26 mouse cellular contexts compared by ENCODE assay signal in genomic region chr2:84382556-84382955, GRCm38 (mm10). TPM values are rescaled to one million over a fixed set of nuclear protein-coding genes. Genes with fewer than 3 reads are reported as not detected.
A peak's percentile ranks its signal among the peaks of the same experiment; 100 is the strongest.
DNase-seq lines count a peak whose midpoint lies in the region; ATAC-seq and TF ChIP-seq lines count a peak whose summit lies in the region.
"Had no signal": no experiment of that assay in that cellular context is flagged by ENCODE, and none has a peak within 500 bp of the region (broad histone marks: within the 10 kb centered on the region; RNA-seq: fewer than 3 reads in every experiment).

No protein-coding gene starts in this region.

- no peak overlapping the region for H3K4me2 ChIP-seq in kidney, postnatal 0 days (ENCODE audit: low read length)
- no peak overlapping the region for H3K4me2 ChIP-seq in lung, embryonic 14.5 days

- H3K4me3 ChIP-seq in kidney, postnatal 0 days (replicated peaks; ENCODE audit: low read depth, low read length): no peak overlapping the region
- no peak overlapping the region for H3K4me3 ChIP-seq in lung, embryonic 14.5 days (ENCODE audit: low read depth, low read length)

- H3K27ac ChIP-seq in kidney, postnatal 0 days: no peak overlapping the region
- H3K27ac ChIP-seq in lung, embryonic 14.5 days (ENCODE audit: low read depth): no peak overlapping the region

- no peaks in the 10 kb centered on the region for H3K9me3 ChIP-seq in kidney, postnatal 0 days (replicated peaks; ENCODE audit: low read length)
- no peaks in the 10 kb centered on the region for H3K9me3 ChIP-seq in lung, embryonic 14.5 days (ENCODE audit: low read depth, low read length)
- H3K9me3 ChIP-seq: G1E had no signal

- ATAC-seq in kidney, postnatal 0 days (replicated peaks; ENCODE audit: low FRiP score, low read depth): no peak
- no peak for ATAC-seq in lung, embryonic 14.5 days (ENCODE audit: insufficient read depth)
- ATAC-seq: activated CD4-positive, CD25-positive, alpha-beta regulatory T cell, adult 4 months; CD4-positive, CD25-positive, alpha-beta regulatory T cell, adult 4 months; Patski had no signal

- no peak overlapping the region for H3K9ac ChIP-seq in kidney, postnatal 0 days (ENCODE audit: low read depth, low read length)
- H3K9ac ChIP-seq in lung, embryonic 14.5 days: no peak overlapping the region

- intact Hi-C loops in left cerebral cortex, postnatal 25 days (cut with DNase I): no loop called here

- no peaks in the 10 kb centered on the region for H3K27me3 ChIP-seq in kidney, postnatal 0 days (ENCODE audit: insufficient read depth, low read length)
- no peaks in the 10 kb centered on the region for H3K27me3 ChIP-seq in lung, embryonic 14.5 days (ENCODE audit: insufficient read depth, low read length)
- H3K27me3 ChIP-seq: CH12.LX had no signal

- TF ChIP-seq CTCF in kidney, postnatal 0 days (IDR thresholded peaks at IDR 0.05; ENCODE audit: low read depth): no peak
- TF ChIP-seq CTCF in lung, embryonic 14.5 days (IDR thresholded peaks at IDR 0.05; ENCODE audit: low read depth): no peak

- no peaks in the 10 kb centered on the region for H3K36me3 ChIP-seq in kidney, postnatal 0 days (ENCODE audit: insufficient read depth, low read length)
- H3K36me3 ChIP-seq in lung, embryonic 14.5 days (ENCODE audit: insufficient read depth): no peaks in the 10 kb centered on the region
- H3K36me3 ChIP-seq: G1E had no signal

- H3K4me1 ChIP-seq in kidney, postnatal 0 days (replicated peaks; ENCODE audit: insufficient read depth, low read length): peaks cover 11% of the 10 kb centered on the region
- H3K4me1 ChIP-seq in lung, embryonic 14.5 days (ENCODE audit: insufficient read depth): 0 out of 2 replicates have a peak, but pooled peaks cover 2% of the 10 kb centered on the region

- peak; percentile 50 for DNase-seq in kidney, postnatal 0 days (ENCODE audit: low spot score)
- DNase-seq in kidney, postnatal 14 days: no peak
- peak; percentile 32 for DNase-seq in lung, embryonic 14.5 days
- no peak for DNase-seq in lung, postnatal 4 days
- DNase-seq in 3T3-L1 (ENCODE audit: low read depth, low spot score): peak; percentile 52
- DNase-seq in adipocyte (ENCODE audit: low spot score): peak; percentile 61
- DNase-seq in left cerebral cortex, postnatal 25 days (ENCODE audit: low spot score in 2 of 2): no peak
- no peak for DNase-seq in MN1 (ENCODE audit: low spot score)
- DNase-seq: adrenal gland, adult 2 months; adrenal gland, adult 8-10 months; adrenal gland, postnatal 10 days; adrenal gland, postnatal 14 days; adrenal gland, postnatal 25 days; adrenal gland, postnatal 36 days; B cell, adult 2 months; cerebellum, adult 11 months; cerebellum, adult 11-12 months; cerebellum, adult 18-20 months; cerebellum, adult 2 months; cerebellum, adult 8-10 months had no signal

RNA-seq across cellular contexts. Expression of gene Calcrl, which starts 42.7 kb away (rescaled TPM):
- polyA plus RNA-seq in kidney, postnatal 0 days (2015; fragmentation: Nextera tagmentation; extraction: Ambion mirVana): 50.1 and 53.7 TPM in 2 replicates
- 42.3 and 47.3 TPM in 2 replicates for polyA plus RNA-seq in lung, embryonic 14.5 days (2014; fragmentation: Nextera tagmentation; extraction: Ambion mirVana)
- total RNA-seq in left cerebral cortex, postnatal 25 days (2021): 1 to 10 TPM; 6.5 to 8.2 TPM
- total RNA-seq: MEL had no signal
- polyA plus RNA-seq: Patski had no signal

Comparison
In these comparisons a context has a peak if more than half of its experiments do, and no peak if none do; other contexts are left out.
1. DNase-seq: peak in kidney, postnatal 0 days (single experiment), lung, embryonic 14.5 days (single experiment), 3T3-L1 (single experiment) and adipocyte (single experiment); none in kidney, postnatal 14 days (single experiment), lung, postnatal 4 days (0 of 2), left cerebral cortex, postnatal 25 days (0 of 2) and MN1 (single experiment).